Mouse (Mus musculus) kidney, adult 2 months (tissue): Measurements from ENCODE around the gene Stxbp2.

Experiments used
- CTCF ChIP-seq: fragments of 200-500 bp; conservative IDR thresholded peaks from 2 replicates; pipeline ENCODE4 v1.5.1; 2011; ENCODE audit warnings: low read depth, mild to moderate bottlenecking, control low read depth, low read length, moderate library complexity, mixed read lengths; ENCODE audit not compliant: insufficient read depth, insufficient read length
- POLR2A ChIP-seq: fragments of 200-500 bp; IDR thresholded peaks from one replicate; pipeline ENCODE4 v1.6.1; 2011; ENCODE audit warnings: low read depth, low read length, control low read depth

DNA sequence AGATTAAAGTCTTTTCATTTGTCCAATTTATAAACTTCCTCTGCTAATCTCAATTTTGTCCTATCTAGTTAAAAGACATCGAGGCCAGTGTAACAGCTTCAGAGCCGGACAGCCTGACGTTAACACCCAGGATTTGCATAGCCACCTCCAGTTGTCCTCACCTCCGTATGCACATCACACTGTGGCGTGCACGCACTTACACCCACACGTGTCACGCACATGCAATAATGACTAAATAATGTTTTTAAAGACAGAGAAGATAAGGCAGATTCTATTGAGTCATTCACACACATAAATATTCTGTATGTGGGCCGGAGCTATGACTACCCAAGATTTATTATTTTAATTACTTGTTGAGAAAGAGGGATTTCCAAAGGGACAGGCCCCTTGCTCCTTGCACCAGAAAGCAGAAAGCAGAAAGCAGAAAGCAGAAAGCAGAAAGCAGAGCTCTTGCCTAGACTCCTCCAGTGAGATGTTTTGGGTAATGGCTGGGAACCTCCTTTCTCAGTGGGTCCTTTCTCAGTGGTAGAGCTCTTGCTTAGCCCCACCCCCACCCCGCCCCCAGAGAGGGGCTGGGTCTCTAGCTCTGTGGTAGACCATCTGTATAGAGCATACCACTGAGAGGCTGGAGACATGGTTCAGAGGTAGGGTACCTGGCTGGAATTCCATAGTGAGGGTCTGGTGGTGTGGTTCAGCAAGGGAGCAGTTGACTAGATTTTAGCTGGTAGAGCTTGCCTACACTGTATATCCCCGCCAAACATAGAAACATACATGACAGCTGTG lies 24.2 kb downstream of the Stxbp2 start:
- TF ChIP-seq CTCF (no peak), POLR2A (no peak)
